Mouse (Mus musculus) 416B (cell line): ENCODE measurements around the gene Gm28041.
"Not testable (repeated sequence)": the region's sequence is repeated elsewhere in the genome, so short reads cannot be mapped to it uniquely, and the experiment has no call there.

Experiments
- DNase-seq: peaks from one replicate; pipeline ENCODE4 v3.0.0; 2011; ENCODE audit warnings: low read depth

Gene Gm28041

GRCm38 (mm10) chr13:67375050-67375911, at the start of gene Gm28041, which contains the start of gene Zfp456:
TSS of gene Gm28041 (minus strand) at chr13:67375733.
TSS of gene Zfp456 (minus strand) at chr13:67375810.
- peak; percentile 91 for DNase-seq

GRCm38 (mm10) chr13:67422532-67422931, 47.0 kb upstream of the Gm28041 start:
- DNase-seq, result not testable (repeated sequence)

GRCm38 (mm10) chr13:67421207-67421857, 45.8 kb upstream of the Gm28041 start, which contains the start of gene Zfp459:
TSS of gene Zfp459 (minus strand) at chr13:67421418.
- DNase-seq, result no peak

GRCm38 (mm10) chr13:67420558-67421206, 45.1 kb upstream of the Gm28041 start:
- no peak for DNase-seq

GRCm38 (mm10) chr13:67416811-67417210, 41.3 kb upstream of the Gm28041 start:
- peak; percentile 20 for DNase-seq

- no peak for DNase-seq
Observed at GRCm38 (mm10) chr13:67415759-67416158, 40.2 kb upstream of the Gm28041 start.

GRCm38 (mm10) chr13:67413634-67414033, 38.1 kb upstream of the Gm28041 start:
- DNase-seq, result peak; percentile 23

- DNase-seq, result peak; percentile 77
Observed at GRCm38 (mm10) chr13:67399183-67399903, 23.8 kb upstream of the Gm28041 start, which contains the start of gene Zfp429. TSS of gene Zfp429 (minus strand) at chr13:67399819.

- DNase-seq, result peak; percentile 46
Observed at GRCm38 (mm10) chr13:67376255-67376654, 722 bp upstream of the Gm28041 start.

GRCm38 (mm10) chr13:67360131-67360744, 15.3 kb downstream of the Gm28041 start, which contains the start of the genes Gm28044 and Zfp953:
TSS of gene Gm28044 (minus strand) at chr13:67360536.
TSS of gene Zfp953 (minus strand) at chr13:67360605.
- DNase-seq, result peak; percentile 90

- DNase-seq, result no peak
Observed at GRCm38 (mm10) chr13:67351854-67352253, 23.7 kb downstream of the Gm28041 start.

GRCm38 (mm10) chr13:67343422-67343821, 32.1 kb downstream of the Gm28041 start:
- peak; percentile 69 for DNase-seq

- no peak for DNase-seq
Observed at GRCm38 (mm10) chr13:67332877-67333276, 42.7 kb downstream of the Gm28041 start.

- peak; percentile 98 for DNase-seq
Observed at GRCm38 (mm10) chr13:67332019-67332724, 43.4 kb downstream of the Gm28041 start, which contains the start of gene Zfp595. TSS of gene Zfp595 (minus strand) at chr13:67332570.

GRCm38 (mm10) chr13:67306718-67307117, 68.8 kb downstream of the Gm28041 start:
- no peak for DNase-seq

GRCm38 (mm10) chr13:67305822-67306672, 69.5 kb downstream of the Gm28041 start, which contains the start of gene Zfp457:
TSS of gene Zfp457 (minus strand) at chr13:67306485.
- DNase-seq, result peak; percentile 96
